Mouse (Mus musculus) spleen, adult 12 weeks (tissue): ENCODE results near the gene Pspn.

ENCODE experiments used
- DNase-seq: peaks from one replicate; pipeline ENCODE4 v3.0.0; 2022; ENCODE audit warnings: low spot score

Gene Pspn

DNA sequence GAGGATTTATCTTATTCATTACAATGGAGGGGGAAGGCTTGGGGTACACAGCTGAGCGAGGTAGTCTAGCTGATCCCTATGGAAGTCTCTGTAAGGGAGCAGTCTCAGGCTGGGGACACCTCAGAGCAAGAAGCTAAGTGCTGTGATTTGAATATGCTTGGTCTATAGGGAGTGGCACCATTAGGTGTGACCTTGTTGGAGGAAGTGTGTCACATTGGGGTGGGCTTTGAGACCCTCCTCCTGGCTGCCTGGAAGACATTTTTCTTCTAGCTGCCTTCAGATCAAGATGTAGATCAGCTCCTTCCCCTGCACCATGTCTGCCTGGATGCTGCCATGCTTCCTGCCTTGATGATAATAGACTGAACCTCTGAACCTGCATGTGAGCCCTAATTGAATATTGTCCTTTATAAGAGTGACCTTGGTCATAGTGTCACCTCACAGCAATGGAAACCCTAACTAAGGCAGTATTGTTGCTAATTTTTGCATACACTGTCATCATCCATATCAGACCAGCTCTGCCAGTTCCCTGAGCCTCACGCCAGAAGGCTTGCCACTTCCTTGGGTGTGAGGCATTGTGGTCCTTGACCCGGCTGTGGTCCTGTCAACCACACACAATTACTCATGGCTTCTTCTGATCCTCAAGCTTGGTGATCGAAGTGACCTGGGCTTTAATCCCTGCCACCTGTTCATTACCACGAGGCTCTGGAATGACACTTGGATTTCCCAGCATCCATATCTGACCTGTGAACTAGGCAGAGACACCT is 37.0 kb downstream of the Pspn start:
- DNase-seq, result no peak

DNA sequence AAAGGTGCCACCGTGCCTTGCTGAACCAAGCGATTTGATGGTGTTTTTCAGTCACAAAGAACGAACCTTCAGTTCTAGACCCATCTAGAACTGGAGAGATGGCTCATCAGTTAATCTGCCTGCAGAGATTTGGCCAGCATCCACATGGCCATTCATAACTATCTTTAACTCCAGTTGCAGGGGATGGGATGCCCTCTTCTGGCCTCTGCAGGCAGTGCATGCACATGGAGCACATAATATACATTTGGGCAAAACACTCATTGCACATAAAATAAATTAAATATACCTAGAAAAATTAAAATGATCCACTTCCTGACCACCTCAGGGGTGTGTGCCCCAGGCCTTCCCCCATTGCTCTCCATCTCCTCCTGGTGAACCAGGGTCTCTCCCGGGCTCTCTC is 37.9 kb downstream of the Pspn start:
- DNase-seq, result no peak

DNA sequence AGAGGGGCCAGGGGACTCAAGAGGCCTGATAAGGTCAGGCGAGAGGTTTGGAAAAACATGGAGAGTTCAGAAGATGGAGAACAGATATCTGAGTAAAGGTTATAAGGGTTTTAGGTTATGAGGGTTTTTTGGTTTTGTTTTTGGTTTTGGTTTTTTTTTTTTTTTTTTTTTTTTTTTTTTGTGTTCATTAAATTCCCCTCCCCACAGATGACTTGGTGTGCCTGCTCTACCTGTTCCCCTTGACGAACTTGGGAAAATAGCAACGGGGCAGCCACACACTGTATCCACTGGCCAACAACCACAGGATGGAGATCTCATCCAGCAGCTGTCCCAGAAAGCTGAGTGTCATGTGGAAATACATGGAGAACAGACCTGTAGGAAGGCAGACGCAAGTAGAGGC is 41.2 kb downstream of the Pspn start:
- no peak for DNase-seq

DNA sequence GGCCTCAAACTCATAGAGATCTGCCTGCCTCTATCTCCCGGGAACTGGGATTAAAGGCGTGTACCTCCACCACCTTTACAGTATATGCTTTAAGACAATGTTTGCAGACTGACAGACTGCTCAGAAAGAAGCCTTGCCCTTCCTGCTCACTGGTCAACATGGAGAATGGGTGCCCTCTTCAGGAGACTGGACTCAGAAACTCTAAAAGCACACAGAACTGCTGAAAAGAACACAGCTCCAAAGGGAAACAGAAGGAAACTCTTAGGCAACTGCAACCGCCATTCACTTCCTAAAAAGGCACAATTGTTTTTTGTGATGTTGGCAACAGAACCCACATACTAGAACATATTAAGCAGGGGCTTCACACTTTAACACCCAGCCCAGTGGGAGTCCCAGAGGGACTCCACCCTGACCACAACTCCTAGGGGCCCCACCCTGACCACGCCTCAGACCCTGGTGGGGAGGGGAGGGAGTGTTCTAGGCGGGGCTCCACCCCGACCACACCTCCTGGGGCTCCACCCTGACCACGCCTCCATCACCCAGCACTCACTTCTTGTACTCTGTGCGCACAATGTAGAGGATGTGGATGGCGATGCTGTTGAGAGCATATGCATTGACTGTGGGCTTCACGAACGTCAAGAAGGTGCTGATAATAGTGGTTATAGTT is 41.9 kb downstream of the Pspn start:
- peak; percentile 61 for DNase-seq

DNA sequence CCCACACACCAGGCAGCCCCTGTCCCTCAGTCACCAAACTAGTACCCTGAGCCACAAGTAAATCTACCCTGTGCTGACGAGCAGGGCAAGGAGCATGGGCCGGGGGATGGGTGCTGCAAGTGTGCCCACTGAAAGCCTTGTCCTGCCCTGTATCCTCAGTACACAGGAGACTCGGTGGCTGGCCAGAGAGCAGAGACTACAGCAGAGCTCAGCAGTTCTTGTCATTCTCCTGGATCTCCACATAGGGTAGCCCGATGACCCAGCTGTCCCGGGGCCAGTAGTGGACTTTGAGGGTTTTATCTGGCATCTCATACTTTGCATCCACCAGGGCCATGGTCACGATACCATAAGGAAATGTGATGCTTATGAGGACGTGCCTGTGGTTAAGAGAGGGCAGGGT is 44.9 kb downstream of the Pspn start:
- no peak for DNase-seq

DNA sequence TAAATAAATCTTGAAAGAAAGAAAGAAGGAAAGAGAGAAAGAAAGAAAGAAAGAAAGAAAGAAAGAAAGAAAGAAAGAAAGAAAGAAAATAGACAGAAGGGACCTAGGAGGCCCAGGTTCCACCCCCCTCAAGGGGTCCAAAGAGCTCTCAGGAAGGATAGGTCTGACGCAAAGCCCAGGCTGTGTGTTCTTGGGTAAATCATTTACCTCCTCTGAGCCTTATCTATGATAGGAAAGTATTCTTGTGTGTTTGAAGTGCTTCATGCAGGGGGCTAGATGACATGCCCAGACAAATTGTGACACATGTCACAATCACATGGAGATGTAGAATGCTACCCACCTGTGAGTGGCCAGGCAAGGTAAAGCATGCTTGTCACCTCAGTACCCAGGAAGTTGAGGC is 47.2 kb downstream of the Pspn start:
- DNase-seq, result no peak

DNA sequence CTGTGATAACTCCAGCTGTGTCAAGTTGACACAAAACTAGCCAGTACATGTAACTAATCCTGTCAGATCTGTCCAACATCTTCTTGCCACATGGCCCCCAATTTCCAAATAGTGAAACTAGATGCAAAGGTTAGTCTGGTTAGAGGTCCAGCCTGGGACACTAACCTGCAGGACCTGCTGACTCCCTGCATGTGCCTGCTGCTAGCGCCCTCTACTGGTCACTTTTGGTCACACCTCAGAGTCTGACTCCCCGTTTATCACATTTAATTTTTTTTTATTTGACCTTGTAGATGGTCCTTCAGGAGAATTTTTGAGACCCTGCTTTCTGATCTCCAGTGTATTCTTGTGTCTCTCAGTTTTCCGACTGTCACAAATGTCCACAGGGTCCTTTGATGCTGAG is 48.9 kb downstream of the Pspn start:
- peak; percentile 51 for DNase-seq
